Mouse (Mus musculus) midbrain, embryonic 15.5 days (tissue): ENCODE results near the gene Ccl28. TPM values are rescaled to one million over a fixed set of nuclear protein-coding genes. Genes with fewer than 3 reads are reported as not detected.

ENCODE experiments used
- ATAC-seq: fragments of 200-750 bp; cut with Nextera tagmentation; replicated peaks from 2 replicates; pipeline ENCODE4 v1.8.0; 2017; ENCODE audit warnings: moderate TSS enrichment
- H3K27ac ChIP-seq: fragments of 300-500 bp; sonication (generic); 2 replicates; pipeline ENCODE4 v1.5.1; 2015; ENCODE audit warnings: mild to moderate bottlenecking, inconsistent platforms
- H3K27me3 ChIP-seq: fragments of 300-500 bp; sonication (generic); replicated peaks from 2 replicates; pipeline ENCODE4 v1.6.1; 2015; ENCODE audit warnings: inconsistent platforms
- H3K36me3 ChIP-seq: fragments of 300-500 bp; sonication (generic); replicated peaks from 2 replicates; pipeline ENCODE4 v1.6.1; 2015; ENCODE audit warnings: inconsistent platforms
- H3K4me1 ChIP-seq: fragments of 300-500 bp; sonication (generic); 2 replicates; pipeline ENCODE4 v1.6.1; 2015; ENCODE audit warnings: inconsistent platforms
- H3K4me2 ChIP-seq: fragments of 300-500 bp; sonication (generic); 2 replicates; pipeline ENCODE4 v1.6.1; 2015; ENCODE audit warnings: inconsistent platforms, mild to moderate bottlenecking, moderate library complexity
- H3K4me3 ChIP-seq: fragments of 300-500 bp; sonication (generic); 2 replicates; pipeline ENCODE4 v1.5.1; 2015; ENCODE audit warnings: mild to moderate bottlenecking, inconsistent platforms
- H3K9ac ChIP-seq: fragments of 300-500 bp; sonication (generic); 2 replicates; pipeline ENCODE4 v1.6.1; 2015; ENCODE audit warnings: mild to moderate bottlenecking, inconsistent platforms
- H3K9me3 ChIP-seq: fragments of 300-500 bp; sonication (generic); 2 replicates; pipeline ENCODE4 v1.6.1; 2016; ENCODE audit warnings: inconsistent platforms
- WGBS: fragments of 180-500 bp; shearing (Covaris S2); methylation state at CpG from one replicate; pipeline ENCODE4 v1.1.7; 2015; ENCODE audit warnings: mixed read lengths; 5-methylcytosine and 5-hydroxymethylcytosine counted together
- polyA plus RNA-seq: library from polyadenylated mRNA; unstranded; fragments of >200 nt; fragmentation: Nextera tagmentation; extraction: Ambion mirVana; gene quantifications from 2 replicates; pipeline ENCODE4 v1.2.1, GENCODE M21; 2015

The Ccl28 gene
- polyA plus RNA-seq, 1 experiment from 2014 or later = 0.37 TPM

- no peaks in the 10 kb centered on the region for H3K9me3 ChIP-seq
- peak overlapping the region; percentile 53 for H3K4me3 ChIP-seq
- H3K4me2 ChIP-seq = peak overlapping the region; percentile 61
- peak overlapping the region; percentile 37; the same call in 1 of the 2 replicates for H3K9ac ChIP-seq
- ATAC-seq = peak; percentile 97
- peak overlapping the region; percentile 65; the same call in 1 of the 2 replicates for H3K27ac ChIP-seq
- no peaks in the 10 kb centered on the region for H3K4me1 ChIP-seq
- H3K36me3 ChIP-seq = no peaks in the 10 kb centered on the region
- H3K27me3 ChIP-seq = 0 out of 2 replicates have a peak, but pooled peaks cover 5% of the 10 kb centered on the region
- 4% methylated on average over 29 of the region's 33 CpGs for WGBS
Observed at GRCm38 (mm10) chr13:119631482-119632155, 8.0 kb downstream of the Ccl28 start.

- H3K4me1 ChIP-seq = no peaks in the 10 kb centered on the region
- H3K4me3 ChIP-seq = peak overlapping the region; percentile 53; the same call in 1 of the 2 replicates
- ATAC-seq = peak; percentile 65
- 81% methylated on average over 4 of the region's 4 CpGs for WGBS
- H3K9ac ChIP-seq = no peak overlapping the region
- no peaks in the 10 kb centered on the region for H3K9me3 ChIP-seq
- no peaks in the 10 kb centered on the region for H3K36me3 ChIP-seq
- H3K27ac ChIP-seq = no peak overlapping the region
- 0 out of 2 replicates have a peak, but pooled peaks cover 5% of the 10 kb centered on the region for H3K27me3 ChIP-seq
- H3K4me2 ChIP-seq = peak overlapping the region; percentile 61; the same call in 1 of the 2 replicates
Observed at GRCm38 (mm10) chr13:119632156-119632548, 8.5 kb downstream of the Ccl28 start.

GRCm38 (mm10) chr13:119635496-119635895, 11.9 kb downstream of the Ccl28 start:
- Histone ChIP-seq H3K27ac (no peak overlapping the region), H3K9ac (no peak overlapping the region), H3K27me3 (0 out of 2 replicates have a peak, but pooled peaks cover 5% of the 10 kb centered on the region), H3K9me3 (no peaks in the 10 kb centered on the region), H3K4me2 (no peak overlapping the region), H3K36me3 (no peaks in the 10 kb centered on the region), H3K4me1 (no peaks in the 10 kb centered on the region), H3K4me3 (no peak overlapping the region)
- WGBS = 75% methylated on average over 2 of the region's 2 CpGs
- no peak for ATAC-seq

GRCm38 (mm10) chr13:119637837-119638236, 14.2 kb downstream of the Ccl28 start:
- H3K27me3 ChIP-seq = 0 out of 2 replicates have a peak, but pooled peaks cover 5% of the 10 kb centered on the region
- 77% methylated on average over 4 of the region's 4 CpGs for WGBS
- no peaks in the 10 kb centered on the region for H3K4me1 ChIP-seq
- H3K4me2 ChIP-seq = no peak overlapping the region
- no peak overlapping the region for H3K27ac ChIP-seq
- no peaks in the 10 kb centered on the region for H3K36me3 ChIP-seq
- H3K9me3 ChIP-seq = no peaks in the 10 kb centered on the region
- H3K9ac ChIP-seq = no peak overlapping the region
- ATAC-seq = no peak
- H3K4me3 ChIP-seq = no peak overlapping the region

- Histone ChIP-seq H3K9ac (no peak overlapping the region), H3K4me2 (no peak overlapping the region), H3K27me3 (0 out of 2 replicates have a peak, but pooled peaks cover 5% of the 10 kb centered on the region), H3K4me3 (no peak overlapping the region), H3K36me3 (no peaks in the 10 kb centered on the region), H3K27ac (no peak overlapping the region), H3K9me3 (no peaks in the 10 kb centered on the region), H3K4me1 (no peaks in the 10 kb centered on the region)
- no peak for ATAC-seq
- 88% methylated on average over 5 of the region's 5 CpGs for WGBS
Observed at GRCm38 (mm10) chr13:119638449-119638848, 14.8 kb downstream of the Ccl28 start.

- H3K4me1 ChIP-seq = no peaks in the 10 kb centered on the region
- no peak for ATAC-seq
- no peaks in the 10 kb centered on the region for H3K27me3 ChIP-seq
- H3K4me2 ChIP-seq = no peak overlapping the region
- no peaks in the 10 kb centered on the region for H3K9me3 ChIP-seq
- H3K27ac ChIP-seq = no peak overlapping the region
- no peaks in the 10 kb centered on the region for H3K36me3 ChIP-seq
- H3K4me3 ChIP-seq = no peak overlapping the region
- WGBS = 83% methylated on average over 5 of the region's 5 CpGs
- H3K9ac ChIP-seq = no peak overlapping the region
Observed at GRCm38 (mm10) chr13:119639302-119639701, 15.7 kb downstream of the Ccl28 start.

- WGBS = 37% methylated on average over 4 of the region's 4 CpGs
- no peak overlapping the region for H3K9ac ChIP-seq
- no peak overlapping the region for H3K4me3 ChIP-seq
- no peak overlapping the region for H3K27ac ChIP-seq
- H3K27me3 ChIP-seq = no peaks in the 10 kb centered on the region
- H3K4me1 ChIP-seq = no peaks in the 10 kb centered on the region
- no peaks in the 10 kb centered on the region for H3K36me3 ChIP-seq
- ATAC-seq = peak; percentile 75
- no peaks in the 10 kb centered on the region for H3K9me3 ChIP-seq
- H3K4me2 ChIP-seq = no peak overlapping the region
Observed at GRCm38 (mm10) chr13:119640504-119640903, 16.9 kb downstream of the Ccl28 start.

- no peak for ATAC-seq
- H3K36me3 ChIP-seq = no peaks in the 10 kb centered on the region
Observed at GRCm38 (mm10) chr13:119641145-119641544, 17.5 kb downstream of the Ccl28 start.

GRCm38 (mm10) chr13:119644769-119645168, 21.1 kb downstream of the Ccl28 start:
- whole genome bisulfite sequencing = 55% methylated on average over 5 of the region's 5 CpGs
- H3K9me3 ChIP-seq = no peaks in the 10 kb centered on the region
- H3K4me3 ChIP-seq = no peak overlapping the region
- no peaks in the 10 kb centered on the region for H3K27me3 ChIP-seq
- H3K4me1 ChIP-seq = 0 out of 2 replicates have a peak, but pooled peaks cover 3% of the 10 kb centered on the region
- H3K36me3 ChIP-seq = no peaks in the 10 kb centered on the region
- no peak overlapping the region for H3K27ac ChIP-seq
- H3K9ac ChIP-seq = no peak overlapping the region
- ATAC-seq = no peak
- no peak overlapping the region for H3K4me2 ChIP-seq

More at GRCm38 (mm10) chr13:119641145-119641544, 17.5 kb downstream of the Ccl28 start:
- Histone ChIP-seq H3K27me3 (no peaks in the 10 kb centered on the region), H3K9me3 (no peaks in the 10 kb centered on the region), H3K4me1 (no peaks in the 10 kb centered on the region), H3K4me3 (no peak overlapping the region), H3K4me2 (no peak overlapping the region), H3K27ac (no peak overlapping the region), H3K9ac (no peak overlapping the region)
- 87% methylated on average over 7 of the region's 7 CpGs for WGBS

GRCm38 (mm10) chr13:119646511-119646910, 22.9 kb downstream of the Ccl28 start:
- no peak overlapping the region for H3K4me3 ChIP-seq
- no peaks in the 10 kb centered on the region for H3K36me3 ChIP-seq
- ATAC-seq = no peak
- 0 out of 2 replicates have a peak, but pooled peaks cover 3% of the 10 kb centered on the region for H3K4me1 ChIP-seq
- 94% methylated on average over 1 of the region's 1 CpGs for WGBS
- no peak overlapping the region for H3K27ac ChIP-seq
- no peak overlapping the region for H3K4me2 ChIP-seq
- no peaks in the 10 kb centered on the region for H3K27me3 ChIP-seq
- no peak overlapping the region for H3K9ac ChIP-seq
- H3K9me3 ChIP-seq = no peaks in the 10 kb centered on the region

- H3K9me3 ChIP-seq = no peaks in the 10 kb centered on the region
- peak; percentile 71 for ATAC-seq
- no peaks in the 10 kb centered on the region for H3K27me3 ChIP-seq
- no peak overlapping the region for H3K4me3 ChIP-seq
- 0 out of 2 replicates have a peak, but pooled peaks cover 3% of the 10 kb centered on the region for H3K4me1 ChIP-seq
- WGBS = 50% methylated on average over 15 of the region's 15 CpGs
- H3K36me3 ChIP-seq = no peaks in the 10 kb centered on the region
- H3K4me2 ChIP-seq = 0 out of 2 replicates have a peak overlapping the region, but pooled peaks have one; percentile 14
- peak overlapping the region; percentile 56 for H3K27ac ChIP-seq
- H3K9ac ChIP-seq = no peak overlapping the region
Observed at GRCm38 (mm10) chr13:119648891-119649698, 25.5 kb downstream of the Ccl28 start.

- 0 out of 2 replicates have a peak, but pooled peaks cover 3% of the 10 kb centered on the region for H3K4me1 ChIP-seq
- WGBS = 74% methylated on average over 1 of the region's 1 CpGs
- H3K4me2 ChIP-seq = 0 out of 2 replicates have a peak overlapping the region, but pooled peaks have one; percentile 14
- ATAC-seq = peak; percentile 67
- H3K4me3 ChIP-seq = no peak overlapping the region
- no peaks in the 10 kb centered on the region for H3K9me3 ChIP-seq
- no peaks in the 10 kb centered on the region for H3K36me3 ChIP-seq
- H3K27ac ChIP-seq = peak overlapping the region; percentile 56; the same call in 1 of the 2 replicates
- H3K9ac ChIP-seq = no peak overlapping the region
- no peaks in the 10 kb centered on the region for H3K27me3 ChIP-seq
Observed at GRCm38 (mm10) chr13:119649699-119650046, 26.1 kb downstream of the Ccl28 start.
